Mouse (Mus musculus) testis, postnatal 14 days (tissue): Measurements from ENCODE around the gene Isg20.

Experiments
- DNase-seq: peaks from one replicate; pipeline ENCODE4 v3.0.0; 2021; ENCODE audit warnings: low spot score

Isg20 gene

DNA sequence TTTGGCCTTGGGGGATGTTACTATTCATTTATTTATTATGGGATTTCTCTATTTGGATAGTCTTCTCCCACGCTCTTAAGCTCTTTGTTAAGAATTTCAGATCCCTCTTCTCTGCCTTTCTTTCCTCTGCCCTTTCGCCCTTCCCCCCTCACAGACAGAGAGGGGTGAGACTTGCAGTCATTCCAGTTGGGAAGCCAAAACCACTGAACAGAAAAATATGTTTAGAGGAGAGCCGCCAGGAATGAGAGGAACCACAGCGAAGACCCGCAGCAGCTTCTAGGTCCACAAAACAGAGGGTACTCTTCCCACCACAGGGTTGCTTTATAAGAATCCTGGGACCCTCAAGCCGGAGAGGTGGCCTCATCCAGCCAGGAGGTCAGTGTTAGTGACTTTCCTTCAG lies 41.4 kb downstream of the Isg20 start:
- DNase-seq = no peak

GRCm38 (mm10) chr7:78955086-78955485 lies 41.9 kb downstream of the Isg20 start:
- DNase-seq = no peak

DNA sequence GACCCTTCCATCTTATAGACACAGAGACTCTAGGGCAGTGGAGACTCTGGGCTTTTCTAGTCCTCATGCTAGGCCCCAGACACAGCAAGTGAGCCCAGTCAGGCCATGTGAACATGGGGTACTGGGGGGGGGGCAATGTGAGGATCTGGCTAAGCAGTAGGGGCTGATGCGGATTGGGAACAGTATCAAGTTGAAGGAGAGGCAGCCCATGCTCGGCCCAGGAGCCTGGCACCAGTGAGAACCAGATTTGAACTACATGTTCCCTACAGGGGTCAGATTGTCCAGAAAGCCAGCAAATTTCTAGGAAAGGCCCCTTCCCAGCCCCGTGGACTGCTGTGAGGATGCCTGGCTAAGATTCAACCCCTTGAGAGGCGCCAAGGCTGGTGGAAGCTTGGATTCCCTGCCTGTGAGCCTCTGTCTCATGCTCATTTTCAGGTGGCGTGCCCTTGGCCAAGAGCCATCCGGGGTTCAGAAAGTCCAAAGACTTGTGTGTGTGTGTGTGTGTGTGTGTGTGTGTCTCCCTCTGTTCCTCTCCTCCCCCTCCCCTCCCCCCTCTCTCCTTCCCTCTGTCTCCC lies 45.4 kb downstream of the Isg20 start:
- no peak for DNase-seq

- no peak for DNase-seq
These were observed 50.7 kb downstream of the Isg20 start for GRCm38 (mm10) chr7:78963891-78964290.
